Mouse (Mus musculus): ENCODE measurements around the gene Ric1. TPM values are rescaled to one million over a fixed set of nuclear protein-coding genes. Genes with fewer than 3 reads are reported as not detected.
A peak's percentile ranks its signal among the peaks of the same experiment; 100 is the strongest.

Gene Ric1
- total RNA-seq, 2 experiments from 2014 or later, result 32.8 to 36.3 TPM

DNA sequence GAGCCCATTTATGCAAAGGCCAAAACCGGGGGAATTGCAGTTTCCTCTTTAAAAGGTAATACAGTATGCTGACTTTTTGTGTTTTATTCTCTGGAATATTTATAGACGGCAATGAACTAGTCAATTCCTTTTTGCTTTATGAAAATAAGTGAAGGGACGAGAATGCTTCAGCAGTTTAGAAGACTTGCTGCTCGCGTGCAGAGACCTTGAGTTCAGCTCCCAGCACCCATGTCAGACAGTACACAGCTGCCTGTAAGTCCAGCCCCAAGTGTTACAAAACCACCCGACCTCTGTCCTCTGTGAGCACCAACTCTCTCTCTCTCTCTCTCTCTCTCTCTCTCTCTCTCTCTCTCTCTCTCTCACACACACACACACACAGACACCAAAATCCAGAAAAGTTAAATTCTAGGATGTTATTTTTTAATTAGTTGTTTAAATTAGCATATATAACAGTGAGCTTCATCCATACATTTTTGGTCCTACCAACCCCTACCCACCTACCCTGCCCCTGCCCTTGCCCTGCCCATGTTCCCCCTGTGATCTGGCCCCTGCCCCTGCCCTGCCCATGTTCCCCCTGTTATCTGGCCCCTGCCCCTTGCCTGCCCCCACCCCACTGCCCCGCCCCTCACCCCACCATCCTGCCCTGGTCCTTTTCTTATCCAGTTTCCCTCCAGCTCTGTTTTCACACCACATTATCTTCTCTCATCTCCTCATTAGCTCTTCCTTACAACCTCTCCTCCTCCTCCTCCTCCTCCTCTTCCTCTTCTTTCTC, 25.1 kb upstream of the Ric1 start:
- DNase-seq, result no peak
- intact Hi-C loops (cut with DNase I), result no loop called here

GRCm38 (mm10) chr19:29497874-29498273, 24.2 kb upstream of the Ric1 start:
- intact Hi-C loops (cut with DNase I), result no loop called here
- no peak for DNase-seq

DNA sequence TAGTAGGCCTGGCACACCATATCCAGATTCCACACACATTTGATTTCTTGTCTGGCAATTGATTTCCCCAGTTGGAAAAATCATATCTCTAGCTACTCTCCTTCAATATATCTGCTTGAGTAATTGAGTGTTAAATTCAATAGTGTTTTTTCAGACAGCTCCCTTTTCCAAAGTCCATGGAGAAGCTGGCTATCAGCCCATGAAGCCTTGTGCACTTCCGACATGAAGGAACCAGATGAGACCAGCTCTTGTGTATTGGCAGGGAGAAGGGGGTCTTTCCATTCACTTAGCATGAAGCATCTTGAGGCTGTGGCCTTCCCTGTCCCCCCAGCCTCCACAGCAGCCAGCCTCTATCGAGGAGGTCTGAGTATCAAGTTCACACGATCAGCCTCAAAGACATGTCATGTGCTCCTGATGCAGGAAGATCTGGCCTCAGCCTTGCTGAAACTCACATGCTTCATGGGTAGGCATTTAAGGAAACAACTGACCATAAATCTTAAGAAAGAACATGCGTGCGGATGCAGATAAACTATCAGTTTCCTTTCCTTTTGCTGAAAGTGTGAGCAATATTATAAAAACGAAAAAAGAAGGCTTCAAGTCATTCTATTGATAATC, 23.1 kb upstream of the Ric1 start:
- intact Hi-C loops (cut with DNase I), result no loop called here
- DNase-seq, result no peak

DNA sequence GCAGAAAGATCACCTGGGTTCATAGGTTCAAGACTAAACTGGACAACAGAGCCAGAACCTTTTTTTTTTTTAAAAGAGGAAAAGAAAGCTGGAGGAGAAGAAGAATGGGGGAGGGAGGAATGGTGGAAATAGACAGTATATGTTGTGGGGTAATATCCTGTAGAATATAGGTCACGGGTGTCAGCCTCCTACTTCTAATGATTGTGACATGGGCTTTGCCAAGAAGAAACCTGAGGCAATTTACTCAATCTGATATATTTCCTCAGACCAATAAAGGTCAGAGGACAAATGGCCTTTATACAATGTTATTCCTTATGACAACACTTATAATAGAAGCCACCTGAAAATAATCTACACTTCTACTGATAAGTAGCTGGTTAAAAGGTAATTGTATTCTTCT, 21.7 kb upstream of the Ric1 start:
- DNase-seq, result no peak
- intact Hi-C loops (cut with DNase I), result loop anchor here (2.0 to 10.0 kb wide), 4 partner anchors 30 to 726 kb away; no protein-coding TSS in a partner anchor

- intact Hi-C loops (cut with DNase I), result loop anchor here (1.0 to 10.0 kb wide), 6 partner anchors 30 to 726 kb away; no protein-coding TSS in a partner anchor
- peak; percentile 42 to 74 for DNase-seq
Measured at GRCm38 (mm10) chr19:29501106-29501505, 21.0 kb upstream of the Ric1 start.

DNA sequence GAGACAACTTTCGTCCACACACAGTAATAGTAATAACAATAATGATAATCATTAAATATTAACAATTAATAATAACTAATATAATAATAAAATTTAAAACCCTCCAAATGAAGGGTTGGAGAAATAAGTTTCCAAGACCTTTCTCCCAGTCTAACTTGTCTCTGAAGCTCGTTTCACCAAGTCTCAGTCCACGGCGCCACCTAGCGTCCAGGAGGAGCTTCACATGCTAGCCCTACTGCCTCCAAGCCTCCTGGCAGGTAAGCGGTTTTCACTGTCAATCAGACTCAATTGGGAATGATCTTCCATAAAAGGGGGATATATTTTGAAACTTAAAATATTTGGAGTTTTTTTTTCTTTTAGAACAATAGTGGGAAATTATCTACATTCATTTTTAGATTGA, 20.6 kb upstream of the Ric1 start:
- intact Hi-C loops (cut with DNase I), result loop anchor here (1.0 to 10.0 kb wide), 6 partner anchors 31 to 727 kb away; no protein-coding TSS in a partner anchor
- peak; percentile 86 to 93 for DNase-seq

- intact Hi-C loops (cut with DNase I), result loop anchor here (5.0 to 10.0 kb wide), 3 partner anchors 62 to 729 kb away; no protein-coding TSS in a partner anchor
Measured at GRCm38 (mm10) chr19:29504131-29504530, 18.0 kb upstream of the Ric1 start.

DNA sequence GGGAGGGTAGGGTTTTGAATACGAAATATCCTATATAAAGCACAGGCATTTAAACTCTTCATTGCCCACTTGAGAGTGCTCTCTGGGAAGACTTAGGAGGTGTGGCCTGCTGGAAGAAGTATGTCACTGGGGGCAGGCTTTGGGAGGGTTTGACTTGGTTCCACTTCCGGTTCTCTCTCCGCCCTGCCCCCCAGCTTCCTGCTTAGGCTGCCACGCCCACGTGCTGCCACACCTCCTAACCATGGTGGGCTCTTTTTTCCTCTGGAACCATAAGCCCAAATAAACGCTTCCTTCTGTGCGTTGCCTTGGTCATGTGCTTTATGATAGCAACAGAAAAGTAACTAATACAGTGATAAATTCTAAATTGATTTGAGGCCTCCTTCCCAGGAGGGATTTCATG, 16.5 kb upstream of the Ric1 start:
- intact Hi-C loops (cut with DNase I), result loop anchor here (10.0 kb wide), 2 partner anchors 441 to 731 kb away; no protein-coding TSS in a partner anchor
- DNase-seq, result peak in 1 of 2 experiments; percentile 28

More at GRCm38 (mm10) chr19:29504131-29504530, 18.0 kb upstream of the Ric1 start:
- no peak for DNase-seq

DNA sequence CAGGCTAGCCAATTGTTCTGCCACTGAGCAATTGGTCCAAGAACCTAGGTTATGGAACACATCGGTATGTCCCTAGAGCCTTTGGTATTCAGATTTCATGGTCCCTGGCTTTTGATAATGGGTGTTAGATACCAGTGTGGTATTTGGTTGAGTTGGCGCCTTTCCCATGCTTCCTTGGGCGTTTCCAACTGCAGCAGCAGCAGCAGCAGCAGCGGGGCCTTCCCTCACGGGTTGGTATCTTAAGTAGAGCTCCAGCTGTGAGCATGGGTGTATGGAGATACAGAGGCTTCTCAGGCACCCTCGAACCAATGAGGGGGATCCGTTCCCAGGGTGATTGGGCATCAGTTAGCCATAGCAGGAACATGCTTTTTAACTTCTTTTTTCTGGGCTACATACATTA, 13.9 kb upstream of the Ric1 start:
- intact Hi-C loops (cut with DNase I), result loop anchor here (10.0 kb wide), 2 partner anchors 443 to 733 kb away; no protein-coding TSS in a partner anchor
- peak in 1 of 2 experiments; percentile 51 for DNase-seq

DNA sequence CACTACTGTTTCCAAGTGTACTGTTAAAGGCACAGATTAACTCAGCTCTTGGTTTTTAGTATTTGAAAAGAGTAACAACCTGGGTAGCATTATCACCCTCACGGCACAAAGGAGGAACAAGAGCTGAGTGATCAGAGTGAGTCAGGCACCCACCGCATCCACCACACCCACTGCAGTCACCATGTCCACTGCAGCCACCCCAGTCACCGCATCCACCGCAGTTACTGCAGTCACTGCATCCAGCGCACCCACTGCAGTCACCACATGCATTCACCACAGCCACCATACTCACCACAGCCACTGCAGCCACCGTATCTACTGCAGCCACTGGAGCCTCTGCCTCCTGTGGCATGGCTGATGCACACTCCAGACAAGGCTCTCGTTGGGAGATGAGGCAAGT, 12.2 kb upstream of the Ric1 start:
- intact Hi-C loops (cut with DNase I), result loop anchor here (10.0 kb wide), 2 partner anchors 445 to 735 kb away; no protein-coding TSS in a partner anchor
- DNase-seq, result no peak

- no peak for DNase-seq
- intact Hi-C loops (cut with DNase I), result no loop called here
Measured at GRCm38 (mm10) chr19:29511826-29512225, 10.3 kb upstream of the Ric1 start.

GRCm38 (mm10) chr19:29513111-29513766, 8.8 kb upstream of the Ric1 start:
- intact Hi-C loops (cut with DNase I), result no loop called here
- no peak for DNase-seq

DNA sequence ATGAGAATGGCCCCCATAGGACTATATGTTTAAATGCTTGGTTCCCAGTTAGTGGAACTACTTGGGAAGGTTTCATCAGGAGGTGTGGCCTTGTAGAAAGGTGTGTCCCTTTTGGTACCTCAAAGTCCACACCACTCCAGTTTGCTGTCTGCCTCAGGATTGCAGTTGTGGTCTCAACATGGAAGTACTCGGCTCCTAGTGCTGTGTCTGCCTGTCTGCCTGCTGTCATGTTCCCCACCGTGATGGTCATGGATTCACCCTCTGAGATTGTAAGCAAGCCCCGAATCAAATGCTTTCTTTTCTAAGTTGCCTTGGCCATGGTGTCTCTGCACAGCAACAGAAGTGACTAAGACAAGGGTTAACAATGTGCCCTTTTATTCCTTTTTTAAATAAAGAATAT, 8.0 kb upstream of the Ric1 start:
- DNase-seq, result no peak
- intact Hi-C loops (cut with DNase I), result no loop called here

GRCm38 (mm10) chr19:29515386-29515785, 6.7 kb upstream of the Ric1 start:
- no peak for DNase-seq
- intact Hi-C loops (cut with DNase I), result no loop called here

- intact Hi-C loops (cut with DNase I), result no loop called here
- DNase-seq, result no peak
Measured at GRCm38 (mm10) chr19:29515991-29516390, 6.1 kb upstream of the Ric1 start.

DNA sequence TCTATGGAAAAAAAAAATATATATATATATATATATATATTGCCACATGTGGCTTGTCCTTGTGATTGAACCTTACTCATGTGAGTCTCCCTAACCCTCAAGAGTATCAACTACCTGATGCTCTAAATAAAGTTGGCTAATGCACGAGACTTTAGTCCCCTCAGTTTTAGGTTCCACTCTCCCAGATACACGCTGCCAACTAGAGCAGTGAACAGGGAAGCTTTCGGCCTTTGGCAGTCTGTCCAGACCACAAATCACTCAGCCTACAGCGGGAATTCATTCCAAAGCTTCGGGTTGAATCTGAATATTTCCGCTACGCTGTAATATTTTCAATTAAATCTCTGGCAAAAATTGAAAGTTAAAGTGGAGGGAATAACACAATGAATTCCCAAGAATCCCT, 3.7 kb upstream of the Ric1 start:
- intact Hi-C loops (cut with DNase I), result no loop called here
- no peak for DNase-seq

GRCm38 (mm10) chr19:29518922-29519321, 3.2 kb upstream of the Ric1 start:
- intact Hi-C loops (cut with DNase I), result no loop called here
- DNase-seq, result no peak

DNA sequence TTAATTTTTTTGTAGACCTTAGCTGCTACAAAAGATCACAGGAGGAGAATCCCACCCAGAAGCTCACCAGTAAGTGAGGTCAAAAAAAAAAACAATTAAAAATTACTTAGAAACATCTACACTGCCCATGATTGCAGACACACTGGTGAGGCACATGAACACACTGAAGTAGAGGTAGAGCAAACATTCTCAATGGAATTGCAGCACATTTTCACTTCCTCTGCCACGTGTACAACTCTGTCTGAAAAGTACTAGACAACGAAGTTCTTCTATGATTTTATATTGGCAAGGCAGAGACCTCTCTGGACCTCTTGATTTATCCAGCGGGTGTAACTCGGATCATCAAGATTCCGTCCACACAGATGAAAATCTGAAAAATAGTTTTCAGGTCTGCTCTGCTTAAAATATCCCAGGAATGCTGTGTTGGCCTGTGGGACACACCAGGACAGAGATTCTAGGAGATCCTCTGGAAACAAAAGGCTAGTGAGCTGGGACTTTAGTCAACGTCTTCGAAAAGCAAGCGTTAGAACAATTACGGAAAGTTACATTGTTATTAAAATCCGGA, 1.0 kb upstream of the Ric1 start:
- peak; percentile 17 to 25 for DNase-seq
- intact Hi-C loops (cut with DNase I), result loop anchor here (5.0 to 10.0 kb wide), 2 partner anchors 269 to 294 kb away; partner anchors contain the start of genes Jak2 and Ranbp6

DNA sequence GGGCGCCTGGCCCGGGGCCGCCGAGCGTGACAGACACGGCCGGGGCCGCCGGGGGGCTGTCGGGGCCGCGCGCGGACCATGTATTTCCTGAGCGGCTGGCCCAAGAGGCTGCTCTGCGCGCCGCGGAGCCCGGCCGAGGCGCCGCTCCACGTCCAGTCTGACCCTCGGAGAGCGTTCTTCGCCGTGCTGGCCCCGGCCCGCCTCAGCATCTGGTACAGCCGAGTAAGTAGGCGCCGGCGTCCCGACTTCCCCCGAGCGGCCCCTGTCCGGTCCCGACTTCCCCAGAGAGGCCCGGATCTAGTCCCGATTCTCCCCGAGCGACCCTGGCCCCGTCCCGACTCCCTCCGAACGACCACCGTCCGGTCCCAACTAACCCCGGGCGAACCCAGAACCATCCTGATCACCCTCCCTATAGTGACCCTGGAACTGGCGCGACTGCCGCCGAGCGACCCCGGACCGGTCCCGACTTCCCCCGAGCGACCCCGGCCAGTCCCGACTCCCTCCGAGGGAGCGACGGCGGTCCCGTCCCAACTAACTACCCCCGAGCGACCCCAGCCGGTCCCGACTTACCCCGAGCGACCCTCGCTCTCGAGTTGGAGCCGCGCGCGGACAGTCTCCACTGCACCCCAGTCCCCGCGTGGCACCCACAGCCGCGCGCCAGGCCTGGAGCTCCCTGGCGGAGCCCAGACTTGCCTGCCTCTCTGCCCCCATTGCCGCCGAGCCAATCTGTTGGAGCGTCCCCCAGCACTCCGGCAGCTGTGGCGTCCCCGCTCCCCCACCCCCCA, 555 bp downstream of the Ric1 start:
- intact Hi-C loops (cut with DNase I), result loop anchor here (2.0 to 10.0 kb wide), 3 partner anchors 40 to 292 kb away; partner anchors contain the start of genes Jak2 and Ranbp6

DNA sequence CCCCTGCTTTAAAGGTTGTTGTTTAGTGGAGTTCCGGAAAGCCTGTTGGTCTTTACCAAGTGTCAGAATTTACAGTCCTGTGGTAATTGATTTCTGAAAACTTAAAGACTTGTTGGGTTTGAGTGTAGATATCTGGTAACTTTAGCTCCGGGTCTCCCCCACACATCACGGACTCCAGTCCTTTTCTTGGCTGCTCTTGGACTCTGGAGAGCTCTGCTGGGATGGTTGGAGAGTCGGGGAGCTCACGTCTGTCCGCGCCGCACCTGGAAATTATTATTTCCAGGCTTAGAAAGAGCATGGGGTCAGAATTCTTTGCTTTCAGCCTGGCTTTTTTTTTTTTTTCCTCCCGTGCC, 1.1 kb downstream of the Ric1 start:
- DNase-seq, result peak in 1 of 2 experiments; percentile 38
- intact Hi-C loops (cut with DNase I), result loop anchor here (2.0 to 10.0 kb wide), 3 partner anchors 40 to 292 kb away; partner anchors contain the start of genes Jak2 and Ranbp6

More for the DNA sequence above, 555 bp downstream of the Ric1 start:
- peak; percentile 68 to 70 for DNase-seq
